Mouse (Mus musculus) layer of hippocampus, adult 18-20 months (tissue): Measurements from ENCODE around the gene Cebpb. TPM values are rescaled to one million over a fixed set of nuclear protein-coding genes. Genes with fewer than 3 reads are reported as not detected.

Source experiments
- DNase-seq, 2 experiments: peaks; one replicate each; pipeline ENCODE4 v3.0.0; 2022; ENCODE audit warnings: low spot score in 2 of 2
- total RNA-seq, 2 experiments: library from RNA; stranded (reverse); gene quantifications; 2 replicates each; pipeline ENCODE4 v1.2.3; 2021

Cebpb gene
- total RNA-seq, 2 experiments from 2014 or later, result 41.9 to 43.2 TPM

- no peak for DNase-seq
Measured at GRCm38 (mm10) chr2:167662713-167663112, 26.0 kb upstream of the Cebpb start.

DNA sequence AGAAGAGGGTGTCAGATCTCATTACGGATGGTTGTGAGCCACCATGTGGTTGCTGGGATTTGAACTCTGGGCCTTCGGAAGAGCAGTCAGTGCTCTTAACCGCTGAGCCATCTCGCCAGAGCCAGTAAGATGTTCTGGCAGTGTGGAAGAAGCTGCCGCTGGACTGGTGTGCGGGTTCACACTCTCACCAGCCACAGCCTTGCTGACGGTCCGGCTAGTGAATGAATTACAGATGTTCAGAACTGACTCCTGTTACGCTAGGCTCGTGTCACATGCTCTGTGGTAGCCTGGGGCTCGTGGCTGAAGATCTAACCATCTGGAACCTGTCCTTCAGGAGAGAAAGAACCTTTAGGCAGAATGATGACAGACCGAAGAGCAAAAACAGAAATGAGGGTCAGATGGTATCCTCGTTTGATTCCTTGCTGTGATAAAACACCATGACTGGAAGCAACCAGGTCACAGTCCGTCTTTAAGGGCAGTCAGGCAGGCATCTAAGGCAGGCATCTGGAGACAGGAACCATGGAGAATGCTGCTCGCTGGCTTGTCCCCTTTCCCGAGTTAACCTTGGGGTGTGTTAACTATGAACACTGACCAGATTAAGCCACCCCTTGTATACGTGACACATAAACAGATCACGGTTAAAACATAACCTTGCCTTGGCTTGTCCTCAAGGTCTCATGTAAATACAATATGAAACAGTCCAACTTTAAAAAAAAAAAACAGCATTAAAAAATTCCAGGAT is 22.6 kb upstream of the Cebpb start:
- no peak for DNase-seq

- DNase-seq, result no peak
Measured at GRCm38 (mm10) chr2:167668426-167668825, 20.3 kb upstream of the Cebpb start.

DNA sequence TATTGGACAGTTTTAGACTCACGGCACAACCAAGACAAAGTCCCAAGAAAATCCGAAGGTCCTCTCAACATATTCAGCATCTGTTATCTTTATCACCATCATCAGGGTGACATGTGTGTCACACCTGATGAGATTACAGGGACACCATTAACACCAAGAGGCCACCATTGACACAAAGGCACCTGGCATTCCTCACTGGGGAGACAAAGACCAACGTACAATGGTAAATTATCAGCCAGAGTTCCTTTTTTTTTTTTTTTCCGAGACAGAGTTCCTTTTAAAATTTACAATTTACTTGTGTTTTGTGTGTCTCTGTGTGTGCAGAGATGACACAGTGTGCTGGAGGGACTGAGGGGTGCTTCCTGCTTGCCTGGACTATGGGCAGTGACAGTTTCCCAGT is 19.3 kb upstream of the Cebpb start:
- no peak for DNase-seq

DNA sequence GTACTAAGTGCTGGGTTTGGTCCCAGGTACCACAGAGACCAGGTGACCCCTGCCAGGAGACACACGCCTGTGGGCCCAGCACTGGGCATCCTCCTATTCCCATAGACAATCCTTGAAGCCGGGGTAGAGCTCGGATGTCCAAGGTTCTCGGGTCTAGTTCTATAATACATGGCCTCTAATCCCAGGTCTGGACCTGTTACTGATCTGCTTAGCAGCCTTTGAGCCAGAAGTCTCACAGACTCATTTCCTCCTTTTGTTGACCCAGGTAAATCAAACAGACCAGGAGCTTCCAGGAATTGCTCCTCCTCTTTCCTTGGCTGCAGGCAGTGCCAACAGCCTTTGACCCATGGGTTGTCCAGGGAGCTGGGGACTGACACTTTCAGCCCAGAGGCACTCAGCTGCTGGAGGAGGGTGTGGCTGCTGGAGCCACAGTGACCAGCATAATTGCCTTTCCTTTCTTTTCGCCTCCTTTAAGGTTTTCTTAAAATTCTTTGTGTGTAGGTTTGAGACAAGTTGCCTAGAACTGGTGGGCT is 17.5 kb upstream of the Cebpb start:
- DNase-seq, result no peak

DNA sequence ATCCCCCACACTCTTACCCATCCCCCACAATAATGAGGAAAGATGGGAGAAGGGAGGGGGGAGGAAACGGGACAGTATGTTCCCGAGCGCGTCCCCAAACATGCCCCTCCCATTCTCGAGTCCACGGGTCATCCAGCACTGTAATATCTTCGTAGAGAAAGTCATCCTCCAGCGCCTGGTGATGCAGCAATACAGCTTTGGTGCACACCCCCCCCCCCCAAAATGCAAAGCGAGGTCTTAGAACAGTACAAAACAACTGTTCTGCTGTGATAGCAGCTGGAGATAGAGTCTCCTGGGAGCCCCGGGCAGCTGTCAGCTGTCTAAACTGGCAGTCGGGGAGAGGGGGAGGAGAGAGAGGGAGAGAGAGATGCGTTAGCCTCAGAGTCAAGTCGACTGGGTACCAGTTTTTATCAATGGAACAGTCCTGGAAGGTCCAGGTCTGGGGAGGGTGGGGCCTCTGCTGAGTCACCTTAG is 16.5 kb upstream of the Cebpb start:
- DNase-seq, result no peak

DNA sequence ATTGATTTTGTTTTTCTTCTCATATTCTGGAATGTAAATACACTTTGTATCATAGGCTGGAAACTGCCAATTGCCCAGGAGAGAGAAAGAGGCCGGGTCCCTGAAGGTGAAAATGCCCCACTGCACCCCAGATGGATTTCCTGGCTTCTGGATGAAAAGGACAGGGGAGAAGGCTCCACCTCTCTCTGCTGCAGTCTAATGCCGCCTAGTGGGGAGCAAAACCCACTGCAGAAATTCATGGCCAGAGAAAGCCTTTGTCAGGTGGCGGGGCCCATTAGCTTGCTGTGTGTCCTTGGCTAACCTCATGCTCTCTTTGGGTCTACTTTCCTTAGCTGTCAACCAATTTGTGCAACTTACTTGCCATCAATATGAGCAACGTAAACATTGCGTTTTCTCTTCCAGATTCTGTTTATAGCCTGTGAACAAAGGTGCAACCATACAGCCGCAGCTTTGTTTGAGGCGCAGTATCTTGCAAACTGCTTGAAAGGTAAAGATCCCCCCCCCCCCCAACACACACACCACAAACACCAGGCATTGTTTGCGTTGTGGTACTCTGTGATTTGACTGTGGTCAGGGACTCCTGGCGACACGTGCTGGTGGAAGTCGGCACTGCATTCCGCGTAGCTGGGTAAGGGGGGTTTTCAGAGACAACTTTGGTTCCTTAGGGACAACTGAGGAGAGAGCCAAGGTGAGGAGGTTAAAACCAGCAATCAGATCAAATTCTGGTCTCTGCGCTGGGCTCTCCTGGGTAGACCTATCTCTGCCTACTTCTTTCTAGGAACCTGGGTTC is 13.4 kb upstream of the Cebpb start:
- no peak for DNase-seq

DNA sequence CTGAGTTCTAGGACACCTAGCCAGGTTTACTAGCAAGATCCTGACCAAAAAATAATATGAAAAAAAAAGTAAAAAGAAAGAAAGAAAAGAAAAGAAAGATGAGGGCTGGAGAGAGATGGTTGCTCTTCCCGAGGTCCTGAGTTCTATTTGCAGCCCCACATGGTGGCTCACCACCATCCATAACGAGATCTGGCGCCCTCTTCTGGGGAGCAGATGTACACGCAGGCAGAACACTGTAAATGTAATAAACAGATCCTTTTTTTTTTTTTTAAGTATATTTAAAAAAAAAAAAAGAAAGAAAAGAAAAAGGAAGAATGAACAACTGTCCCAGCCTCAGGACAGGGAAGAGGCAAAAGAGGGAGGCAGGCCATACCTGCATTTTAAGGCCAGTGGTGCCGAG is 10.1 kb upstream of the Cebpb start:
- DNase-seq, result no peak

DNA sequence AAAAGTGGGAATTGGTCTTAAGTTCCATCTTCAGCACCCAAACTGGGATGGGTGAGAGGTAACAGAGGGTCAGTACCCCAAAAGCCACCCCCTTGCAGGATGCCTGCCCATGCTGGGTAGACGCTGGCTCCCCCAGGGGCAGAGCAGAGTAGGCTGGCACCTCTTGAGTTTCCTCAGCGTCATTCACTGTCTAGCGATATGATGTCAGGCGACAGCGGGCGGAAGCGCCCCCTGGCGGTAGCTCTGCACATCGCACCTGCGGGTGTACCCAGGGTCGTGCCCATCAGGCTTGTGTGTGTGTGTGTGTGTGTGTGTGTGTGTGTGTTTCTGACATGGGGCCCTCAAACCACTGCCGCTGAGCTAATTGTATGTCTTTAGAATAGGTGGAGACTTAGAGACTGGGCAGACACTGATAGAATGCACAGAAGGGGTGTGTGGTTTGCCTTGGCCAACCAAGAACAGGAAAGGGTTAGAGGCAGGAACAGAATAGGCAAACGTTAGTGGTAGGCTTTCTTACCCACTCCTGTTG is 8.7 kb upstream of the Cebpb start:
- peak; percentile 73 to 82 for DNase-seq

- peak in 1 of 2 experiments; percentile 53 for DNase-seq
Measured at GRCm38 (mm10) chr2:167680657-167681056, 8.1 kb upstream of the Cebpb start.

- DNase-seq, result no peak
Measured at GRCm38 (mm10) chr2:167683721-167684120, 5.0 kb upstream of the Cebpb start.

DNA sequence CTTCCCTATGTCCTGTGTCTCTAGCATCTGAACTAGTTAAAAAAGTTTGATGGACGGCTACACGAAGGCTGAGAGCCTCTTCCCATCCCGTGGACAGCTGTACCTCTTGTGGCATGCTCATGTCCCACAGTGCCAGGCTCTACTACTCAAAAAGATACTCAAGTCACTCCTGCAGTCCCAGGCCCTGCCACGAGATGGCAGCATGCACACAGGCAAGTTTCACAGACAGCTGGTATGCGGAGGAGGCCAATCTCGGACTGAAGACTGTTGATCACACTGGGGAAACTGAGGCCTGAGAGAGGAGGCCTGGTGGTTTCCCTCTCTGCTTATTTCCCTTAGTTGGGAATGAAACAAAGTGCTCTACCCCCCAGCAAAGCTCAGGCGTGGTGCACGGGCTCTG is 3.6 kb upstream of the Cebpb start:
- DNase-seq, result peak; percentile 91 to 100

DNA sequence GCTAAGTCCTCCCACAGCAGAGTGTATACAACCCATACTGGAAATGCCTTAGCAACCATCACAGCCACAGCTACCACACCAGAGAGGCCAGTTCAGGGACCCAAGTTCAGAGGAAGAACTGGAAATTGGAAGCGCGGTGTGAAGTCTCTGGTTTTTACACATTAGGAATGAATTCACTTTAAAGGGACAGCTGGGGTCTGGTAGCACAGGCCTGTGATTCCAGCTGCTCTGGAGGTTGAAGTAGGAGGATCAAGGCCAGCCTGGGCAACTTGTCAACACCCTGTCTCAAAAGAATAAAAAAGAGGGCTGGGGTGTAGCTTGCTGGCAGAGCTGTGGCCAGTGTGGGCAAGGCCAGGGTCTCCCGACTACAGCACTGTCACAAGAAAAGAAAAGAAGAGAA is 2.9 kb upstream of the Cebpb start:
- DNase-seq, result no peak

GRCm38 (mm10) chr2:167686382-167687249 is 2.1 kb upstream of the Cebpb start:
- no peak for DNase-seq

- no peak for DNase-seq
Measured at GRCm38 (mm10) chr2:167687250-167687586, 1.5 kb upstream of the Cebpb start.

DNA sequence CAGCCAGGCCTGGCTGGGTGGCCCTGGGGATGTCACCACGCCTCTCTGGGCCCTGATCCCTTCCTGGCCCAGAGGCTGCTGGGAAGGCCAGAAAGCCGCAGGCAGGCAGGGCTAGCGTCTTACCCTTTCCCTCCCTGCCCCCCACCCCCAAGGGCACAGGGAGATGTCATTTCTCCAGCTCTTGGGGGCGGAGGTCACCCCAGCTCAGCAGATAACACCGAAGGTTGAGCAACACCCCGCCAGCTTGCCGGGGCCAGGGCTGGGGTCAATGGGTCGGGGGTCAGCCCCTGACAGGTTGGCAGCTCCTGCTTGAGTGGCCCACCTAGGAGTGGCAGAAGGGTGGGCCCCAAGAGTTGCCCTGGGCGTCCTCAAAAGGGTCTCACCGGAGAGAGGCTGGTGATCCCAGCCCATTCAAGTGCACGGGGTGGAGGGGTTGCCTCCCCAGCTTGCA is 1.0 kb upstream of the Cebpb start:
- no peak for DNase-seq

DNA sequence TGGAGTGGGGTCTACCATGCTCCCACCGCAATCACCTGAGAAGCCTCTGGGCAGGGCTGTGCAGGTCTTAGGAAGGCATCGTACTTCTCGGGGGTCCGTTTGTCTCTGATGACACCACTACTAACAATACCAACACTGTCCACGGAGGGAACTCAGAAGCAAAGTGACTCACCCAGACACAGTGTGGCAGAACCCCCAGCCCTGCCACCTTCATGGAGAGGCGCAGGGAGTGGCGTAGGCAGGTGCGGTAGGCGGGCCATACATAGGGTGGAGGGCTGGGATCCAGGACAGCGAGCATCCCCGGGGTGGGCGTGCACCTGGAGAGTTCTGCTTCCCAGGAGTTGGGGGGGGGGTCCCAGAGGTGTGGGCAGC is 603 bp upstream of the Cebpb start:
- no peak for DNase-seq

GRCm38 (mm10) chr2:167689501-167690218 is 945 bp downstream of the Cebpb start, which contains the start of gene Tmem189:
Tmem189 (minus strand) TSS chr2:167689822.
- peak; percentile 50 to 56 for DNase-seq

DNA sequence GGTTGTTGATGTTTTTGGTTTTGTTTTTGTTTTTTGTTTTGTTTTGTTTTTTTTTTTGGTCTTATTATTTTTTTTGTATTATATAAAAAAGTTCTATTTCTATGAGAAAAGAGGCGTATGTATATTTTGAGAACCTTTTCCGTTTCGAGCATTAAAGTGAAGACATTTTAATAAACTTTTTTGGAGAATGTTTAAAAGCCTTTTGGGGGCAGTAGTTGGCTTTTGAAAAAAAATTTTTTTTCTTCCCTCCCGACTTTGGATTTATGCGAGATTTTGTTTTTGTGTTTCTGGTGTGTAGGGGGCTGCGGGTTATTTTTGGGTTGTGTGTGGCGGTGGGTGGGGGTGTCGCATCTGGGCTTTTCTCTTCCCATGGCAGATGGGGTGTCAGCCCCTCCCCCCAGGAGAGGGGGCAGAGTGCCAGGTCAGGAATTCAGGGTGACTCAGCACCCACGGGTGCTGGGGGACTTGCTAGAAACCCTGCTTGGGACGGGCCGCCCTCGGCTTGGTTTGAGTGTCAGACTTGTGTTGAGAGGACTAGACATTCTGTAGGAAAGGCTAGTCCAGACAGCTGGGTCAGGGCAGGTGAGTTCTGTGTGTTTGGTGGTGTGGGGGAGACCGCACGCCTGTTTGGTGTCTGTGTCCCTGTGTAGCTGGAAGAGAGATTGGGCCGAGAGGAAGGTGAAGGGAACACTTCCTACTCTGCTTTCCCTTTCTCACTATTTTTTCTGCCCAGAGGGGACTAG is 1.7 kb downstream of the Cebpb start:
- peak; percentile 63 to 85 for DNase-seq

DNA sequence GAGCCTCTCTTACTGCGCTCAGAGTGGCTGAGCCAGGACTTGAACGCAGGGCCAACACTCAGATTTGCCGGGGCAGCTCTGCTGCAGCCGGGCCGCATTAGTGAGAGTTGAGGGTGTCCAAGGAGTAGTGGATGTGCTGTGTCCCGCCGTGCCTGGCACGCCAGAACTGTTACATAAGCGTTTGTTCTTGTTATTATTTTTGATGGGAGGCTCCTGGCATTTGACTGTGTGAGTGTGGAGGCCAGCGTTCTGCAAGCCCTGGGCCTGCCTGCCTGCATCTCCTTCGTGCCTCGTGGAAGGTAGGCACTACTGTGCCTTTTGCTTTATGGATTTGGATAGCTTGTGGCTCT is 2.2 kb downstream of the Cebpb start:
- peak; percentile 43 to 84 for DNase-seq
